Mouse (Mus musculus): ENCODE measurements around the gene Kcnma1.

Kcnma1 gene

GRCm38 (mm10) chr14:24014391-24014790, at the start of gene Kcnma1:
TSS of gene Kcnma1 (minus strand) at chr14:24014491.
- no peak for DNase-seq (ENCODE audit: extremely low spot score, low spot score)

- peak; percentile 41 for DNase-seq (ENCODE audit: extremely low spot score, low spot score)
Measured at GRCm38 (mm10) chr14:24059747-24060146, 45.5 kb upstream of the Kcnma1 start.

GRCm38 (mm10) chr14:24059287-24059686, 45.0 kb upstream of the Kcnma1 start:
- DNase-seq (ENCODE audit: extremely low spot score, low spot score), result no peak

- DNase-seq (ENCODE audit: extremely low spot score, low spot score), result no peak
Measured at GRCm38 (mm10) chr14:24051821-24052220, 37.5 kb upstream of the Kcnma1 start.

- no peak for DNase-seq (ENCODE audit: extremely low spot score, low spot score)
Measured at GRCm38 (mm10) chr14:24036609-24037008, 22.3 kb upstream of the Kcnma1 start.

GRCm38 (mm10) chr14:24036208-24036535, 21.9 kb upstream of the Kcnma1 start:
- DNase-seq (ENCODE audit: extremely low spot score, low spot score), result no peak

- peak; percentile 15 for DNase-seq (ENCODE audit: extremely low spot score, low spot score)
Measured at GRCm38 (mm10) chr14:24035486-24036207, 21.4 kb upstream of the Kcnma1 start.

- no peak for DNase-seq (ENCODE audit: extremely low spot score, low spot score)
Measured at GRCm38 (mm10) chr14:24032876-24033389, 18.6 kb upstream of the Kcnma1 start.

GRCm38 (mm10) chr14:24032201-24032600, 17.9 kb upstream of the Kcnma1 start:
- no peak for DNase-seq (ENCODE audit: extremely low spot score, low spot score)

GRCm38 (mm10) chr14:24020718-24021117, 6.4 kb upstream of the Kcnma1 start:
- no peak for DNase-seq (ENCODE audit: extremely low spot score, low spot score)

GRCm38 (mm10) chr14:24009978-24010377, 4.3 kb downstream of the Kcnma1 start:
- no peak for DNase-seq (ENCODE audit: extremely low spot score, low spot score)

- DNase-seq (ENCODE audit: extremely low spot score, low spot score), result peak; percentile 74
Measured at GRCm38 (mm10) chr14:24008252-24008651, 6.0 kb downstream of the Kcnma1 start.

GRCm38 (mm10) chr14:24006276-24006675, 8.0 kb downstream of the Kcnma1 start:
- no peak for DNase-seq (ENCODE audit: extremely low spot score, low spot score)

GRCm38 (mm10) chr14:24004471-24005271, 9.6 kb downstream of the Kcnma1 start:
- DNase-seq (ENCODE audit: extremely low spot score, low spot score), result peak; percentile 76

- DNase-seq (ENCODE audit: extremely low spot score, low spot score), result peak; percentile 66
Measured at GRCm38 (mm10) chr14:24003450-24004381, 10.6 kb downstream of the Kcnma1 start.

GRCm38 (mm10) chr14:24002647-24003046, 11.6 kb downstream of the Kcnma1 start:
- DNase-seq (ENCODE audit: extremely low spot score, low spot score), result no peak

GRCm38 (mm10) chr14:23997912-23998311, 16.4 kb downstream of the Kcnma1 start:
- no peak for DNase-seq (ENCODE audit: extremely low spot score, low spot score)

- DNase-seq (ENCODE audit: extremely low spot score, low spot score), result no peak
Measured at GRCm38 (mm10) chr14:23995831-23996230, 18.5 kb downstream of the Kcnma1 start.

GRCm38 (mm10) chr14:23990871-23991270, 23.4 kb downstream of the Kcnma1 start:
- DNase-seq (ENCODE audit: extremely low spot score, low spot score), result no peak

- DNase-seq (ENCODE audit: extremely low spot score, low spot score), result no peak
Measured at GRCm38 (mm10) chr14:23989696-23990095, 24.6 kb downstream of the Kcnma1 start.

- DNase-seq (ENCODE audit: extremely low spot score, low spot score), result no peak
Measured at GRCm38 (mm10) chr14:23982205-23982604, 32.1 kb downstream of the Kcnma1 start.
